Mouse (Mus musculus): ENCODE results near the gene Tspan5.

Gene Tspan5

DNA sequence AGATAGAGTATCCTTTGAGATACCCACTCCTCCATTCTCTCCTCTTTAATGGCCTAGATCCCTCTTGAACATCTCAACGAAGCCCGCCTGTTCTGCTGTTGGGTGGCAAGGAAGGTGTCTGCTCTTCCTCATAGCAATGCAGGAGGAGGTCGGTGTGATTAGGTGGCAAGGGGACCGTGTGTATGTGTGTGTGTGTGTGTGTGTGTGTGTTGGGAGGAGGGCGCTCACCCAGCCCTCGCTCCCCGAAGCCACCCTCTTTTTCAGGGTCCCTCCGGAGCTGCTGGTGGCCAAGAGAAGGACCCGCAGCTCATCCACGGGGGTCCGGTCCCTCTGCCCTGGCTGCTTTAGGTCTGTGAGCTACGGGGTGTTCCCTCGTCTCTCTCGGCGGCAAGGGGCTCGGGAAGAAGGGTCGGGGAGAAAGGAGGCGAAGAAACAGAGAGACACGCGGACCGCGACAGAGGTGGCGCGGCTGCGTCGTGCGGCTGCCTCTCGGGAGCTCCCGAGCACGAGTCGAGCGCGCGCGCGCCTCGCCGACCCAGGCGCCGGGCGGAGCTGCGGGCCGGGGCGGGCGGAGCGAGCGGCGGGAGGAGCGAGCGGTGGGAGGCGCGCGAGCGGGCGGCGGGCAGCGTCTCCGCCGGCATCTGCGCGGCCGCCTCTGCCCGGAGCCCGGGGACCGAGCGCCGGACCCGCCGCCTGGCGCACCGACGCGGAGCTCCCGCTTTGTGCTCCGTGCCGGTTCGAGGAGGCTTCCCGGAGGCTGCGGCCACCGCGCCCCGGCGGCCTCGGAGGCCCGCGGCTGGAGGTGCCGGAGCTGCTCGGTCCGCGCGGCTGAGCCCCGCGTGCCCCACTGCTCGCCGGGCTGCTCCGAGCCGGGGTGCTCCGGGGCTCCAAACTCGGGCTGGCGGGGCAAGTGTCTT, at the start of gene Tspan5:
Gene Tspan5 (plus strand): TSS at position 547 of the 917 bp plus-strand sequence.
- DNase-seq (ENCODE audit: low spot score in 2 of 2) = peak; percentile 70 to 73

DNA sequence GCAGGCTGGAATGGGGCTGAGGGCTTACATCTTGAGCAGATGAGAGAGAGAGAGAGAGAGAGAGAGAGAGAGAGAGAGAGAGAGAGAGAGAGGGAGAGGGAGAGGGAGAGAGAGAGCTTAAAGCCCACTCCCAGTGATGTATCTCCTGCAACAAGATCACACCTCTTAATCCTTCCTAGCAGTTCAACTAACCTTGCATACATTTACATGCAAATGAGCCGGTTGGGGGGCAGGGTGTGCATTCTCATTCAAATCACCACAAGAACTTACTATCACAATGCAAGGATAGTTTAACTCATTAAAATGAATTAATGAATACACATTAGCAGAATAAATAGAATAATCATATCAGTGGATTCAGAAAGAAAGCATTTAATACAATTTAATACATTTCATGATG, 49.7 kb upstream of the Tspan5 start:
- no peak for DNase-seq (ENCODE audit: low spot score in 2 of 2)

DNA sequence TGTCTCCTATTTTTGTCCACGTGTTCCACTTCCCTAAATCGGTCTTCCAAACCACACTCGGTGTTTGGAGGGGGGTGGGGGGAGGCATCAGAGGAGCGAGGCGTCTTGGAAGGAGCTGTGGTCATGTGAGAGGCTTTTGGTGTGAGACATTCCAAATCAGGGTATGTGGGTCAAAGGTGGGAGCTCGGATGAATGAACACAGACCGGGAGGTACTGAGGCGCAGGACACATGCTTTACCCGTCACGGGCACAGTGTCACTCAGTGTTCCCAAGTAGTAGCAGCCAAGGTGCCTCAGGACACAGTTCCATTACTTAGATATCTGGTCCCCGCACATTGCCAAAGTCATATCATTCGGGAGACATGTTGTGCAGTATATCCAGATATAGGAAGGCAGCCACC, 38.6 kb upstream of the Tspan5 start:
- DNase-seq (ENCODE audit: low spot score in 2 of 2) = no peak

DNA sequence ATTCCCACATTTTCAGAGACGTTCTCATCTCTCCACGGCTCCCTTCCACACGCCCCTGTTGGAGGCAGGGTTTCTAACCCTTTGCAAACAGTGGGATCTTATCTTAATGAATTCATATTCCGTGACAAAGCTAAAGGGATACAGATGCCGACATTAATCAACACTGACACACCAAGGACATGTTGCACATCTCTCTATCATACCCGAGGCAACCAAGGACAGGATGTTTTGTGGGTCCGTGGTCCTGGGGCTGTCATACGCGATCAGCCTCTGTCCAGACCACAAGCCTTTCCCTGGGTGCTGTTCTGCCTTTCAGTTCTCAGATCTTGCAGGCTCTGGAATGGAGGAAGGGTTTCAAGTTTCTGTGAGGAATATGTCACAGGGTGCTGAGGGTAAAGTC, 37.5 kb upstream of the Tspan5 start:
- no peak for DNase-seq (ENCODE audit: low spot score in 2 of 2)

DNA sequence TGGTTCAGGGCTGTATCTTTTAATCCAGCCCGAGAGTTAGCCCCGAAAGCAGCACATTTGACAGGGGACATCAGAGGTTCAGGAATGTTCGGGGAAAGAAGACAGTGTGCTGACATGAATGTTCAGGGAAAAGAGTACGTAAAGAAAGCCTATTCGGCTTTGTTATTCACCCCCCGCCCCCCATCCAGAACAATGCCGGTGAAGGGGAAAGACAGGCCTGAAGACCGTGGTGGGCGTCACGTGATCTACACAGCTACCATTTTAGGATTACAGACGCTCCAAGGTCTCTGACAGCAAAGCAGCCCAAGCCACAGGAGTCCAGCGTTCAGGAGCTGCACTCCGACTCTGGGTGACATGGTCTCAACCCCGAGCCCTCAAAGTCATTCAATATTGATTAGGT, 36.1 kb upstream of the Tspan5 start:
- DNase-seq (ENCODE audit: low spot score in 2 of 2) = no peak

DNA sequence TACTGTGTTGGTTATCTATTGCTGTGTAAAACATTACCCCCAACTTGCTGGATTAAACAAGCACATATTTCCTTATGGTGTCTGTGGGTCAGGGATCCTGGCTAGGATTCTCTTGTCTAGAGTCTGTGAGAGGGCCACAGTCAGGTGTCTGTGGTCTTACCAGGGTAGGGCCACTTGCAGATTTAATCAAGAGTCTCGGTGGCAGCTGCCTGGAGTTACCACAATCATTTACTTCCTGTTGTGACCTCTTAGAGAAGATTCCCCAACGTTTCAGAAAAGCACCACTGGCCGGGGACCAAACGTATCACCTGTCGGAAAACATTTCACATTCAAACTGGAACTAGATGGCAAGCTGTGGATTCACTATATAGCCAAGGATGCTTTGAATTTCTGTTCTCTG, 32.8 kb upstream of the Tspan5 start:
- DNase-seq (ENCODE audit: low spot score in 2 of 2) = no peak

DNA sequence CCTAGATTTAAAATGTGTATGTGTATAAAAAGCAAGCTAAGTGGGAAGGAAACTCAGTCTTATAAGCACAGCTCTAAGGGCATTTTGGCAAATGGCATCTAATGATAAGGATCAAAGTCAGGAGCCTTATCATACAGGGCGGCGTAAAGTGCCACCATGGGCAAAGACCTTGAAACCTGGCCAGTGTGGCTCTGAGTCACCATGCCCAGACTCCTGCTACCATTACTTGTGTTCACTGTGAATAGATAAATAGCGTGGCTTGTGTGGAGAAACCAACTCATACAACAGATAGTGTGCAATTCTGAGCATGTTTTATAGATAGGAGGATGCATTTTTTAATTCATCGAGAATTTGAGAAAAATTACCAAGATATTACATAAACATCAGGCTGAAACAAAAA, 30.0 kb upstream of the Tspan5 start:
- DNase-seq (ENCODE audit: low spot score in 2 of 2) = no peak

DNA sequence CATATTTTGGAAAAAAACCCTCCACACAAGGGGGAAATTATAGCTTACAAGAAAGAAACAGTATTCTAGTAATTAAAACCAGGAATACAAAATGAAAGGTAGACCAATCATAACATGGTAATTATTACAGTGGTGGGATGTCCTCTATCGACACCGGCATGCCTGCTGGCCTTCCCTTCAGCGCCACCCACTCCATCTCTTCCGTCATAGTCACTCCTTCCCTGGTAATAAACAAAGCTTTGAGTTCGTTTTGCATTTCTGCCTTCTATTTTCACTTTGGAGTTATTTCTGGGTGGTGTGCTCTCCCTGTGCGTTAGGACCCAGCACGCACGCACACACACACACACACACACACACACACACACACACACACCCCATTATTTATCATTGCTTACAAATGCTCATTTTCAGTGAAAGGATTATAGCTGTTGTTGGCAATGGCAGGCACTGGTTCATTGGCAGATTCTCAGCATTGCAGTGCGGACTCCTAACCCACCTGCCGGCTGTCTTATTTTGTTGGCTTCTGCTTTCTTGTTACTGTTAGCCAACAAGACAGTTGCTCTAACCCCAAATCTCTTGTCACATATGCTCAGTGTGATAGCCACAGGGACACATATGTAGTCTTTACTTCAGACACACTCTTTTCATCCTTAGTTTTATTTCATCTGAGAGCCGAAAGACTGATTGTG, 29.4 kb upstream of the Tspan5 start:
- peak; percentile 10 to 39 for DNase-seq (ENCODE audit: low spot score in 2 of 2)

DNA sequence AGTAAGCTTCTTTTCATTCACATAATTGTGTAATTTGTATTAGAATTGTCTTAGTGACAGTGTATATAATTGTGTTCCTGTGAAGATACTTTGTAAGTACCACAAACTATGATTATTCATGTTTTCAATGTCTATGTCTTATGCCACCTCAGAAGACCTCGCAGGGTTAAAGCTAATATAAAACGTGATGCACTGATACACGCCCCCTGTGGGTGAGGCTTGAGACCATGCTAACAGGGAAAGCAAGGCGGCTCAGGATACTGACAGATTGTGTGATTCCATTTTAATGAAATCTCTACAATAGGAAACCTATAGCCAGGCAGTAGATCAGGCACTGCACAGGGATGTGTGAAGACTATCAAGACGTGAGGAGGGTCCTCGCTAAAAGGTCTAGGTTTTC, 28.9 kb upstream of the Tspan5 start:
- DNase-seq (ENCODE audit: low spot score in 2 of 2) = no peak

DNA sequence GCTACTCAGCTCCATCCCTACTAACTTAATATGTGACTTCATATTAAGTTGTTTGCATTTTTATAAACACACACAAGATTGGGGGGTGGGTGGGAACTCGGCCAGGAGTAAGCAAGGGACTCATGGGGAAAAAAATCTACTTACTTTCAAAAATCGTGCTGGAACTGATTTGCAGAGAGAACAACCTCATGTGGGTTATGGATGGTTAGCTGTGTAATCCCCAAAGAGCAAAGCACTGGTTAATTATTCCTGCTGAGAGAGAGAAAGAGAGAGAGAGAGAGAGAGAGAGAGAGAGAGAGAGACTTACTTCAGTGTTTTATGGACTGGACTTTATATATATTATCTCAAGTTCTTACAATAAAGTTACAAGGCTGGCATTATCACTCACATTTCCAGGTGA, 27.2 kb upstream of the Tspan5 start:
- DNase-seq (ENCODE audit: low spot score in 2 of 2) = no peak

DNA sequence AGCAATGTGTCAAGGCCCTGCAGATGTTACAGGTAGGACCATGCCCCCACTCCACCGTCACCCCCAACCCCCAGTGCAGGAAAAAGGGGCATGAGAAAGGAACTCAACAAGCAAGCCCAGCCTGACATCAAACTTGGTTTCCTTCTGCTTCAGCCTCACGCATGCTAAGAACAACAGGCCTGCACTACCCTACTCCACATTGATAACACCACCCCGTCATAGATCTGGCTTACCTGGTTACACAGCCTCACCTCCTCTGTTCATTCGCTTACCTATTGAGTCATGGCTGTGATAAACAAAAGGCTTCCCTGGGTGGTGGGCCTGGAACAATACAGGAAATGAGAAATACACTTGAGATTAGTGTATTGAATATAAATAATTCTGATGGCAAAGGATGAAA, 26.8 kb upstream of the Tspan5 start:
- no peak for DNase-seq (ENCODE audit: low spot score in 2 of 2)

DNA sequence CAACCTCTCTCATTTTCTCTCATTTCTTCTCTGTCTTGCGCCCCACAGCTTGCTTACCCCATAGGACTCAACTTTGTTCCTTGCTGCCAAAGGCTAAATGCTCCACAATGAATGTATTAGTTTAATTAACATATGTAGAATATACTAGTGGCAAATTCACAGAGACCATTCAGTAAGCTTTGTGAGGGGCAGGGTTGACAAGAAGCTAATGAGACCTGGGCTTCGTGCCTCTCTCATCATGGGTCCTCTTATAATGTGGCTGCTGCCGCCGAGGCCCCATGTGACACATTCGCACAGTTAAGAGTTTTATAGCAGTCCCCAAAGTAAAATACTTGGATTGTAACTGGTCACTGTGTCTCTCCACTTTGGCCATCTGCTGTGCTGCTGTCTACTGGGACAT, 25.0 kb upstream of the Tspan5 start:
- no peak for DNase-seq (ENCODE audit: low spot score in 2 of 2)

DNA sequence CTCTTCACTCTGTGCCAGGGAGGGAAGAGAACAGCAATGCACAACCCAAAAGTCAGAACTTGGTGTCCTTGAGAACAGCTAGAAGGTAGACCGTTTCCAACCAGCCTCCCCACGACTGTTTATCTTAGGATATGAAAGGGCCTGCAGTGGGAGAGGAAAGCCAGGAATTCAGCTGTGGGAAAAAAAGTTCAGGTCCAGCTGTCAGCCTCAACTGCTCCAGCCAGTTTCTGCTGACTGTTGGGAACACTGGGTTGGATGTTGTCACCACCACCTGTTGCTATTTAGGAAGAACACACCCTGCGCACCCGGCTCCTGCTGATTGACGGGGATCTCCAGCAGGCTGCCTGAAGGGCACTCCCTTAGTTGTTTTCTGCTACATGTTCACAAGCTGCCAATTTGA, 19.8 kb upstream of the Tspan5 start:
- no peak for DNase-seq (ENCODE audit: low spot score in 2 of 2)

DNA sequence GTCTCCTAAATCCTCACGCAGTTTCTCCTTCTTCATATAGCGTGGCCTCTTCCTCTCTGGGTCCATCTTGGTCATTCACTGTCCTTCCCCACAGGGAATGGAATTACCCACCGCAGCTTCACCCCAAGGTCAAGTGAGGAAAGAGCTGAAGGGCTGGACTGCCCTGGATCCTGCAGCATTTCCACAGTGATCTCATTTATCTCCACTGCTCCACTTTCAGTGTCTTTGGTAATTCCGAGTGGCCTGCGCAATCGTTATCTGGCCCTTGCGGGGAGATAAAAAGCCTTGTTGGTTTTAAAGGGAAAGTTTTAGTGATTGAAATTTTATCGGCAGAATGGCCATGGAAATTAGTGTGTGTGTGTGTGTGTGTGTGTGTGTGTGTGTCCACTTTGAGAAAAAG, 14.4 kb upstream of the Tspan5 start:
- DNase-seq (ENCODE audit: low spot score in 2 of 2) = no peak

DNA sequence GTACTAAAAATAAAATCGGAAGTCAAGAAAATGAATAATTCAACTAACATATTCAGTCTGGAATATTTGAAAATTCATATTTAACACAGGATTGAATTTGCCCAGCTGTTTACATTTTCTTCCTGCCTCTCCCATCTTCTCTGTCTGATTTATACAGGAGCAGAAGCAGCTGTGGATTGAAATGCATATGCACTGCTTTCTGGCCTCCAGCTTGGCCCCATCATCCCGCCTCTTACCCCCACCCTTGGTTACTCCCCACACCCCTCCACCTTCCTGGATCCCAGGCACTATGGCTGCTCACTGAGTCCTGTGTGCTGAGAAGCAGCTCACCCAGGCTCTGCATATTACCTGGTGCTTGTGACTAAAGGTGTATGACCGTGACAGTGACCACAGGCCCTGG, 13.2 kb upstream of the Tspan5 start:
- no peak for DNase-seq (ENCODE audit: low spot score in 2 of 2)

DNA sequence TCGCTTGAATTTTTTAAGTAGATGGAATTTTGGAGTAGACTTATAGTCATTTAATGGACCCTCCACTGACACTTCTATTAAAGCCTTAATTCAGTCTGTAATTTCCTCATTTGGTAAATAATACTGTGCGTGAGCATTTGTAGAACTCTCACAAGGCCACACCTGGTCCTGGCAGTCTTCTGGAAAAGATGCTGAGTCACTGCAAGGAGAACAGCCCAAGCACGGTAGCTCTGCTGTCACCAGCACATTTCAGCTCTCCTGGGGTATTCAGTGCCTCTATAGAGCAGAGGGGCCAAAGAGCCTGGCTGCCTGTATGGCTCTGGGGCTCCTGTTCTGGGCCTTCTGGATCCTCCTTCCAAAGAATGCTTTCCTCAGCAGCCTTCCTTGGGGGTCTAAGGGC, 11.2 kb upstream of the Tspan5 start:
- DNase-seq (ENCODE audit: low spot score in 2 of 2) = no peak

DNA sequence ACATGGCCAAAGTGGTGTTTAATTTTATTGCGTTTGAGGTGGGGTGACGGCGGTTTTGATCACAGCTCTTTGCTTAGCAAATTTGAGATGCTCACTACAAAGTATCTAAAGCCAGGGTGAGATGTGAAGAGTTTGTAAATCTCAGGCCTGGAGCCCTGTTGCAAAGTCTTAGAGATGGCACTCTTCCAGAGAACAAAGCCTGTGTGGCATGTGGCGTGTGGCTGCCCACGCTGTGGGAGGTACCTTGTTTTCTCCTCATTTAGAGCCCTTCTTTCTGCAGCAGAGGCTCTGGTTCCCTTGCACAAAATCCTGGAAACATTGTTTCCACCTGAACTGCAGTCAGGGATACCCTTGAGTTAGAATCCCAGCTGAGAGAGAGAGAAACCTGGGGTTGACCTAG, 6.2 kb upstream of the Tspan5 start:
- DNase-seq (ENCODE audit: low spot score in 2 of 2) = no peak

DNA sequence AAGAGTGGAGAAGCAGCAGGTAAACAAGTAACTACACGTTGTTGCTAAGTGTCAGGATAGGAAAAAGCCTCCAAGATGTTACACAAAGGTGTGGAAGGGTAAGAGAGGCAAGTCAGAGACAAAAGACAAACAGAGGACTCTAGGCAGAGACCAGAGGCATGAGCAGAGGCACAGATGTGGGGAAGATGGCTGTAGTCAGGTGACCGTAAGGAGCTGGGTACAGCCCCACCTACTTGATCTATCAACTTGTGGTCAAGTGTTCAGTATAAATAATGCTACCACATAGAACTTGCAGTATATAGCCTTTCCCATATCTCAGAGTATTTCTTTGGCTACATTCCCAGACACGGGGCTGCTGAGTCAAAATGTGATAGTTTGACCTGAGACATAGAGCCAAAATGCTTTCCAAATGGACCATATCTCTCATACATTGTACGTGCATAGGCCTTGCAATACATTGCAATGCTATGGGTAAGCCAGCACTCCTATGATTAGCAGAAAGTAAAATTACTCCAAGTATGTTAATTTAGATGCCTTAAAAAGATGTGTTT, 2.8 kb upstream of the Tspan5 start:
- DNase-seq (ENCODE audit: low spot score in 2 of 2) = no peak

DNA sequence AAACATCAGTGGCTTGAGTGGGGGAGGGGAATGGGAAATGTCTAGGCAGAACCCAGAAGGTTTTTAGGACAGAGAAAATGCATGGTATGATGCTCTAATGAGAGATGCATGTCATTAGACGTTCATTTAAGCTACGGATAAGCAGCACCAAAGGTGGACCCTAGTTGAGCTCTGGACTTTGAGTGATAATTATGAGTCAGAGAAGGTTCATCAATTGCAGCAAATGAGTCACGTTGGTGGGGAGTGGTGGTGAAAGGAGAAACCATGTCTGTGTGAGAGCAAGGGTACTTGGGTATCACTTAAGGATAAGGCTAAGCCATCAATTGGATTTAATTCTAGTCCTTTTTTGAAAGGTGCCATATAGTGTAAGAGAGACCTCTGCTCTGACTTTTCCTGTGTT, 1.7 kb upstream of the Tspan5 start:
- DNase-seq (ENCODE audit: low spot score in 2 of 2) = no peak

DNA sequence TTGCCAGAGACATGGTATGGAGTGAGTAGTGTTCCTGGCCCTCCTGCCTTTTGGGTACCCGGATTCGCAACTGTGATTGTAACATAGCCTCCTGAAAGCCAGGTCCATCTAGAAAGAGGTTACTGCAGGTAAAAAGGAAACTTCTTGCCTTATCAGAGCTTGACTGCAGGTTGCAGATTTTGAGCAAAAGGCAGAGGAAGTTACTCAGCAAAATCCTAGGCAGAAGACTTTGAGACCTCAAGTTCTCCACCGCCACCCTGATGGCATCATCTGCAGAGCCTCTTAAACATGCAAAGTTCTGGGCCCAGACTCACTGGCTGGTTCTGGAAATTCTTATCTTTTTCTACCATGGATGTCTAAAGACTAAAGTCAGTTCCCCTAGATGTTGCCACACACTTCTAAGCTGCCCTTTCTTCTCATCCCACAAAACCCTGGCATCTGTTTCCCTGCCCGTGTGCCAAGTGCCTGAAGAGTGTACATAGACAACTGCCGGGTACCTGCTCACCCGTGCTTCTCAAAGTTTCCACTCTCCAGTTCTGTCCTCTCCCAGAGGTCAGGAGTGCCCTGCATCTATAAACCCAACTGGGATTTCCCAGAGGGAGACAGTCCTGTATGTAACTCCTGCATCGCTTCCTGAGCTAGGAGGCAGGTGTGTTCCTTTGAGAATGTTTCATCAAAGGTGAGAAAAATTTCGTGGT, 1.0 kb upstream of the Tspan5 start:
- no peak for DNase-seq (ENCODE audit: low spot score in 2 of 2)

DNA sequence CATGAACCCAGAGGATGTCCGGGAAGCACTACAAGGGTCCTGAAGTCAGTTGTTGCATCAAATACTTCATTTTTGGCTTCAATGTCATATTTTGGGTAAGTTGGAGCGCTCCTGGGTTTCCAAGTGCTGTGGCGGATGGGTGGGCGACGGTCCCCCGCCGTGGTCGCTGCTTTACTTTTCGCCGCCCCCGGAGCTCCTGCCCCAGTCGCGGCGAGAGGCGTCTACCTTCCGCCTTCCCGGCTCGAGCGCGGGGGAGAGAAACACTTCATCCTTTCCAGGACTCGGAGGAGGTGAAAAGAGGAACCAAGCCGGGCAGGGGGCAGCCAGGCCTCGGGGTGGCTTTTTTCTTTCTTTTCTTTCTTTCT, 553 bp downstream of the Tspan5 start:
- DNase-seq (ENCODE audit: low spot score in 2 of 2) = no peak

DNA sequence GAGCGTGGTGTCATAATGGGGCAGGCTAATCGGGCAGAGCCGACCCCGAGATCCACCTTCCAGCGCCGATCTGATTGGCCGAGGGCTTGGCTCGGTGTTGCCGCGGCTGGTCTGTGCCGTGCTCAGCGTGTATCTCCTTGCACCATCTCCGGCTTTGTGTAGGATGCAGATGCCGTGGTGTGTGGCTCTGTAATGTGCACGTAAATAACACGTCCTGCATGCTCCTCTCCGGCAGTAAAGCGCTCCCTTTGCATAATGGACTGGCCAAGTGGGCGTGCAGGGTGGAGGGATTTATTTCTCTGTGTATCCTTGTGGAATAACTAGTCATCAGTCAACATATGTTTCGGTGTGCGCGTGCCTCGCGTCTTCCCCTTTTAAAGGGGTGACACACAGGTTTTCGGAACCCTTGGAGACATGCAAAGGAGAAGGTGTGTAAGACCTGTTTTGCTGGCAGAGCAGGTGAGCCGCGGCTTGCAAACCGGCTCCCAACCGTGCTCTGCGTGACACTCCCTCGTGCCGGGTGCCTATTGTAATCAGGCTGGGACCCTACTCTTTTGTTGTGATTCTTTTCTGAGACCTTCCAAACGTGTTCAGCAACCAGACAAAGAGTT, 1.2 kb downstream of the Tspan5 start:
- DNase-seq (ENCODE audit: low spot score in 2 of 2) = peak; percentile 77 to 81

Measured in right cerebral cortex, adult 2 months (tissue).